Mouse (Mus musculus) limb, embryonic 13.5 days (tissue): ENCODE measurements at regions not wholly inside any gene's neighbourhood (a gene's known extent, or its start where the extent isn't known, plus 50 kb on each side); places are given as distances from the start of the nearest gene placed in this dataset.
A peak's percentile ranks its signal among the peaks of the same experiment; 100 is the strongest.

Experiments
- ATAC-seq: fragments of 200-750 bp; cut with Nextera tagmentation; 2 replicates; pipeline ENCODE4 v1.8.0; 2017; ENCODE audit warnings: low read depth, moderate number of reproducible peaks, moderate TSS enrichment; ENCODE audit not compliant: low FRiP score
- H3K27ac ChIP-seq: fragments of 300-500 bp; sonication (generic); 2 replicates; pipeline ENCODE4 v1.5.1; 2015; ENCODE audit warnings: inconsistent platforms, mild to moderate bottlenecking, moderate library complexity
- H3K27me3 ChIP-seq: fragments of 300-500 bp; sonication (generic); 2 replicates; pipeline ENCODE4 v1.6.1; 2015; ENCODE audit warnings: mild to moderate bottlenecking, inconsistent platforms
- H3K36me3 ChIP-seq: fragments of 300-500 bp; sonication (generic); 2 replicates; pipeline ENCODE4 v1.6.1; 2015; ENCODE audit warnings: inconsistent platforms, mild to moderate bottlenecking, moderate library complexity
- H3K4me1 ChIP-seq: fragments of 300-500 bp; sonication (generic); 2 replicates; pipeline ENCODE4 v1.6.1; 2015; ENCODE audit warnings: inconsistent platforms
- H3K4me2 ChIP-seq: fragments of 300-500 bp; sonication (generic); replicated peaks from 2 replicates; pipeline ENCODE4 v1.6.1; 2015; ENCODE audit warnings: inconsistent platforms, mild to moderate bottlenecking, moderate library complexity
- H3K4me3 ChIP-seq: fragments of 300-500 bp; sonication (generic); 2 replicates; pipeline ENCODE4 v1.5.1; 2015; ENCODE audit warnings: moderate library complexity, mild to moderate bottlenecking, inconsistent platforms
- H3K9ac ChIP-seq: fragments of 300-500 bp; sonication (generic); 2 replicates; pipeline ENCODE4 v1.6.1; 2015; ENCODE audit warnings: mild to moderate bottlenecking, inconsistent platforms
- H3K9me3 ChIP-seq: fragments of 300-500 bp; sonication (generic); 2 replicates; pipeline ENCODE4 v1.6.1; 2016; ENCODE audit warnings: inconsistent platforms
- WGBS: fragments of 180-500 bp; shearing (Covaris S2); methylation state at CpG from one replicate; pipeline ENCODE4 v1.1.7; 2015; 5-methylcytosine and 5-hydroxymethylcytosine counted together

GRCm38 (mm10) chr1:35774566-35774965 lies 293.6 kb upstream of the Hs6st1 start:
- Histone ChIP-seq H3K36me3 (no peaks in the 10 kb centered on the region), H3K4me2 (no peak overlapping the region), H3K9me3 (no peaks in the 10 kb centered on the region), H3K27me3 (no peaks in the 10 kb centered on the region), H3K9ac (no peak overlapping the region), H3K4me3 (no peak overlapping the region), H3K27ac (no peak overlapping the region), H3K4me1 (0 out of 2 replicates have a peak, but pooled peaks cover 6% of the 10 kb centered on the region)
- ATAC-seq = no peak
- WGBS = 89% methylated on average over 2 of the region's 2 CpGs

- WGBS = 92% methylated on average over 2 of the region's 2 CpGs
- H3K4me3 ChIP-seq = no peak overlapping the region
- no peaks in the 10 kb centered on the region for H3K4me1 ChIP-seq
- H3K9me3 ChIP-seq = no peaks in the 10 kb centered on the region
- H3K36me3 ChIP-seq = no peaks in the 10 kb centered on the region
- no peaks in the 10 kb centered on the region for H3K27me3 ChIP-seq
- ATAC-seq = no peak
- H3K27ac ChIP-seq = no peak overlapping the region
- no peak overlapping the region for H3K4me2 ChIP-seq
- no peak overlapping the region for H3K9ac ChIP-seq
These were observed 285.5 kb upstream of the Hs6st1 start for GRCm38 (mm10) chr1:35782668-35783067.

GRCm38 (mm10) chr1:35783427-35783826 lies 284.8 kb upstream of the Hs6st1 start:
- ATAC-seq = no peak
- Histone ChIP-seq H3K4me2 (no peak overlapping the region), H3K9ac (no peak overlapping the region), H3K4me1 (no peaks in the 10 kb centered on the region), H3K36me3 (no peaks in the 10 kb centered on the region), H3K4me3 (no peak overlapping the region), H3K27ac (no peak overlapping the region), H3K9me3 (0 out of 2 replicates have a peak, but pooled peaks cover 3% of the 10 kb centered on the region), H3K27me3 (no peaks in the 10 kb centered on the region)
- WGBS = 60% methylated on average over 6 of the region's 6 CpGs

GRCm38 (mm10) chr1:35786241-35786640 lies 282.0 kb upstream of the Hs6st1 start:
- Histone ChIP-seq H3K36me3 (no peaks in the 10 kb centered on the region), H3K27ac (no peak overlapping the region), H3K9me3 (0 out of 2 replicates have a peak, but pooled peaks cover 3% of the 10 kb centered on the region), H3K27me3 (no peaks in the 10 kb centered on the region), H3K4me1 (no peaks in the 10 kb centered on the region), H3K9ac (no peak overlapping the region), H3K4me2 (no peak overlapping the region), H3K4me3 (no peak overlapping the region)
- WGBS = 97% methylated on average over 4 of the region's 4 CpGs
- no peak for ATAC-seq

- no peak for ATAC-seq
- Histone ChIP-seq H3K4me3 (no peak overlapping the region), H3K4me1 (no peaks in the 10 kb centered on the region), H3K4me2 (no peak overlapping the region), H3K27ac (no peak overlapping the region), H3K36me3 (no peaks in the 10 kb centered on the region), H3K9me3 (0 out of 2 replicates have a peak, but pooled peaks cover 3% of the 10 kb centered on the region), H3K9ac (no peak overlapping the region), H3K27me3 (no peaks in the 10 kb centered on the region)
- WGBS = 76% methylated on average over 8 of the region's 8 CpGs
These were observed 281.5 kb upstream of the Hs6st1 start for GRCm38 (mm10) chr1:35786668-35787213.

GRCm38 (mm10) chr1:35797064-35797463 lies 271.1 kb upstream of the Hs6st1 start:
- 77% methylated on average over 2 of the region's 2 CpGs for WGBS
- Histone ChIP-seq H3K9ac (no peak overlapping the region), H3K4me1 (no peaks in the 10 kb centered on the region), H3K36me3 (no peaks in the 10 kb centered on the region), H3K9me3 (no peaks in the 10 kb centered on the region; the same call in 1 of the 2 replicates), H3K27me3 (no peaks in the 10 kb centered on the region), H3K4me2 (no peak overlapping the region), H3K27ac (no peak overlapping the region), H3K4me3 (no peak overlapping the region)
- no peak for ATAC-seq

GRCm38 (mm10) chr1:35797526-35797925 lies 270.7 kb upstream of the Hs6st1 start:
- no peak overlapping the region for H3K27ac ChIP-seq
- no peaks in the 10 kb centered on the region for H3K36me3 ChIP-seq
- H3K9ac ChIP-seq = no peak overlapping the region
- no peak overlapping the region for H3K4me2 ChIP-seq
- H3K4me1 ChIP-seq = no peaks in the 10 kb centered on the region
- no peak for ATAC-seq
- 78% methylated on average over 2 of the region's 2 CpGs for WGBS
- no peaks in the 10 kb centered on the region for H3K27me3 ChIP-seq
- no peak overlapping the region for H3K4me3 ChIP-seq
- no peaks in the 10 kb centered on the region; the same call in 1 of the 2 replicates for H3K9me3 ChIP-seq

- Histone ChIP-seq H3K4me2 (no peak overlapping the region), H3K4me3 (no peak overlapping the region), H3K4me1 (peaks cover 24% of the 10 kb centered on the region), H3K27me3 (no peaks in the 10 kb centered on the region), H3K9me3 (no peaks in the 10 kb centered on the region; the same call in 1 of the 2 replicates), H3K36me3 (no peaks in the 10 kb centered on the region), H3K9ac (no peak overlapping the region), H3K27ac (no peak overlapping the region; the same call in 1 of the 2 replicates)
- peak; percentile 78 for ATAC-seq
- WGBS = 55% methylated on average over 3 of the region's 3 CpGs
These were observed 262.7 kb upstream of the Hs6st1 start for GRCm38 (mm10) chr1:35805546-35805945.

- no peak for ATAC-seq
- Histone ChIP-seq H3K9ac (no peak overlapping the region), H3K27me3 (no peaks in the 10 kb centered on the region), H3K27ac (peak overlapping the region; percentile 63; the same call in 1 of the 2 replicates), H3K4me3 (no peak overlapping the region), H3K36me3 (no peaks in the 10 kb centered on the region), H3K9me3 (no peaks in the 10 kb centered on the region; the same call in 1 of the 2 replicates), H3K4me1 (peaks cover 24% of the 10 kb centered on the region), H3K4me2 (no peak overlapping the region)
- 61% methylated on average over 2 of the region's 2 CpGs for WGBS
These were observed 261.9 kb upstream of the Hs6st1 start for GRCm38 (mm10) chr1:35806329-35806728.

GRCm38 (mm10) chr1:35806731-35807130 lies 261.5 kb upstream of the Hs6st1 start:
- H3K4me1 ChIP-seq = peaks cover 24% of the 10 kb centered on the region
- no peaks in the 10 kb centered on the region for H3K27me3 ChIP-seq
- no peak overlapping the region for H3K9ac ChIP-seq
- no peaks in the 10 kb centered on the region for H3K36me3 ChIP-seq
- 0% methylated on average over 1 of the region's 1 CpGs for WGBS
- no peak for ATAC-seq
- H3K4me2 ChIP-seq = no peak overlapping the region
- no peak overlapping the region for H3K27ac ChIP-seq
- no peaks in the 10 kb centered on the region for H3K9me3 ChIP-seq
- H3K4me3 ChIP-seq = no peak overlapping the region

GRCm38 (mm10) chr1:35808894-35809293 lies 259.3 kb upstream of the Hs6st1 start:
- WGBS = 64% methylated on average over 4 of the region's 4 CpGs
- no peak overlapping the region for H3K4me3 ChIP-seq
- no peak overlapping the region for H3K27ac ChIP-seq
- no peaks in the 10 kb centered on the region for H3K36me3 ChIP-seq
- H3K9ac ChIP-seq = no peak overlapping the region
- no peaks in the 10 kb centered on the region for H3K9me3 ChIP-seq
- H3K4me1 ChIP-seq = peaks cover 17% of the 10 kb centered on the region
- H3K4me2 ChIP-seq = no peak overlapping the region
- no peak for ATAC-seq
- no peaks in the 10 kb centered on the region for H3K27me3 ChIP-seq

GRCm38 (mm10) chr1:35809341-35809740 lies 258.9 kb upstream of the Hs6st1 start:
- Histone ChIP-seq H3K27ac (no peak overlapping the region), H3K9me3 (no peaks in the 10 kb centered on the region), H3K36me3 (no peaks in the 10 kb centered on the region), H3K27me3 (no peaks in the 10 kb centered on the region), H3K4me3 (no peak overlapping the region), H3K4me1 (peaks cover 17% of the 10 kb centered on the region), H3K4me2 (no peak overlapping the region), H3K9ac (no peak overlapping the region)
- WGBS = 50% methylated on average over 1 of the region's 1 CpGs
- no peak for ATAC-seq
